Mouse (Mus musculus): ENCODE results near the gene Tob1.

- TF ChIP-seq CTCF (IDR thresholded peaks at IDR 0.05 in 2 of 3, conservative IDR thresholded peaks at IDR 0.05 in 1 of 3; ENCODE audit: control insufficient read depth in 1 of 3, insufficient read depth in 1 of 3, low read depth in 2 of 3, low read length in 3 of 3, poor library complexity in 1 of 3, severe bottlenecking in 1 of 3) = no peak
- no peak for TF ChIP-seq MAX (IDR thresholded peaks at IDR 0.05; ENCODE audit: low read length)
- TF ChIP-seq NRF1 (IDR thresholded peaks at IDR 0.05; ENCODE audit: insufficient read depth, low read depth, low read length, poor library complexity, severe bottlenecking) = no peak
- no peak for TF ChIP-seq SIN3A (IDR thresholded peaks at IDR 0.05; ENCODE audit: low read length)
- TF ChIP-seq MAZ (IDR thresholded peaks at IDR 0.05; ENCODE audit: low read depth, low read length) = no peak
- no peak for TF ChIP-seq ZNF384 (IDR thresholded peaks at IDR 0.05; ENCODE audit: low read depth, low read length)
- no peak for TF ChIP-seq HCFC1 (IDR thresholded peaks at IDR 0.05; ENCODE audit: low read depth, low read length)
Observed at GRCm38 (mm10) chr11:94179768-94180167, 31.5 kb upstream of the Tob1 start.
